Mouse (Mus musculus): ENCODE results near the gene Syngr4.
"Not testable (repeated sequence)": the region's sequence is repeated elsewhere in the genome, so short reads cannot be mapped to it uniquely, and the experiment has no call there.

Gene Syngr4

DNA sequence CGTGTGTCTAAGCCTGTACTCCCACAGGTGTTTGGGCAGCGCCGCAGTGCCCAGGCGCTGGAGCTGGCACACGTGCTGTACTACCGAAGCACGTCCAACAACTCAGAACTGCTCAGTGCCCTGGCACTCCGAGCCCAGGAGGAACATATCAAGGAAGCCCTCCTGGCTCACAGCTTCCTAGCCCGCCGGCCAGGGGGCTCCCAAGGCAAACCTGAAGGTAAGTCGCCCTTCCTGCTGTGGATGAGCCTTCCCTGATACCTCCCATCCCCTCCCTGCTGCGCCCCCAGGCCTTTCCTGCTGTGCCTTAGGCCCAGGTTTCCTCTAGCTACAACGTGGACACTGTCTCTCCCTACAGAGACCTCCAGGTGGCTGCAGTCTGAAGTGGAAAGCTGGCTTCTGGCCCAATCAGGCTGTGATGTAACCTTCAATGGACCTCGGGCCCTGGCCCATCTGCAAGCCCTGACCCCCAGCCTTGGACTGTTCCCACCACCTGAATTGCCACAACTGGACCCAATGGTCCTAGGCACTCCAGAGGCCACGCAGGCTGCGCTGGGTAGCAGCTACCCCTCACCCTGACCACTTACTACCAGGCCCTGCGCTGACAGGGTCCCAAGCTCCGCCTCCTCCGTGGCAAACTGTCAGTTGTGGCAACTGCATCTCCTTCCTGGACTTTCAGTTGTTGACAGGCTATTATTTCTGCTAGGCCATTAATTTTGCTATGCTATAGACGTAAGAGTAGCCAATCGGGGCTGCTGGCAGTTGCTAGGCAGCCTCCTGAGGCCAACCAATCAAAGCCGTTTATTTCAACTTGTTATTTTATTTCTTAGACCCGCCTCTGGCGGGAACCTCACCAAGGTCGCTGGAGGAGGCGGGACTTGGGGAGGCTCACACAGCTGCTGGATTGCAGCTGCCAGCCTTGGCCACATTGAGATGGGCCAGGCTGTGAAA, 19.8 kb upstream of the Syngr4 start:
- peak; percentile 69 for DNase-seq (ENCODE audit: low read depth, low spot score)

DNA sequence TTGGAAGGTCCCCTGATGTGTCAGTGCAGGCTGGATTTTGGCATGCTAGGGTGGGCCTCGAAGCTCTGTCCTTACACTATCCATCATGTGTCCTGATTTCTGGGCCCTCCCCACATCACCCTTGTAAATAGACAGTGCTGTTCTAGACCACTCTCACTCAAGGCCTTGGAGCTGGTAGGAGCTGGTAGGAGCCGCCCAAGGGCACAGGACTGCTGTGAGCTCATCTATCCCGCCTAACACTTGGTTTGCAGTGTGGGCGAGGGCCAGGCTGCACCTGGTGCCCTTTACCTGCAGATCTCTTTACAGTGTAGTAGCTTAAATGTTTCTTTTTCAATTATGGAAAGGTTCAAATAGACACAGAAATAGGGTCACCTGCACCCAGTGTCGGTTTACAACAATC, 18.5 kb upstream of the Syngr4 start:
- no peak for DNase-seq (ENCODE audit: low read depth, low spot score)

- DNase-seq (ENCODE audit: low read depth, low spot score) = no peak
These were observed 17.6 kb upstream of the Syngr4 start for GRCm38 (mm10) chr7:45914067-45914466.

- no peak for DNase-seq (ENCODE audit: low read depth, low spot score)
These were observed 12.6 kb upstream of the Syngr4 start for GRCm38 (mm10) chr7:45909145-45909544.

- no peak for DNase-seq (ENCODE audit: low read depth, low spot score)
These were observed 11.9 kb upstream of the Syngr4 start for GRCm38 (mm10) chr7:45908384-45908783.

- DNase-seq (ENCODE audit: low read depth, low spot score) = no peak
These were observed 10.1 kb upstream of the Syngr4 start for GRCm38 (mm10) chr7:45906622-45907021.

DNA sequence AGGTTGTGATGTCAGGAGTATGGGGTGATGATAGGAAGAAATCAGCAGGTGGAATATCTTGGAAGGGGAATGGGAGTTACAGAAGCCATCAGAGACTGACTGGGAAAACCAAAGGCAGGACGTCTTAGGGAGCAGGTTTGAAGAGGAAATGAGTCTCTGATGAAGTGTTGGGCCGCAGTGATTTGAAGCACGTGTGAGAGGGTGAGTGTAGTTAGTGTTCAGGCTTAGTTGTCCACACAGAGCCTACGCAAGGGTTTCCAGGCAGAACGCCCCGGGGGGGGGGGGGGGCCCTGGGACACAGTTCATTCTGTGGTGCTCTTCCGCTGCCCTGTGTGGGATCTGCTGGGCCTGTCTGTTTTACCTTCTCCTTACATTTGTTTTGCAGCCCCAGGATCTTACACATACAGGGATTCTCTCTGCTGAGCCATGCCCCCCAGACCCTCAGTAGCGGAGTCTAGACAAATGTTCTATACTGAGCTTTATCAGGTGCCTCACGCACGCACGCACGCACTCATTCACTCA, 6.0 kb upstream of the Syngr4 start:
- DNase-seq (ENCODE audit: low read depth, low spot score) = peak; percentile 54

DNA sequence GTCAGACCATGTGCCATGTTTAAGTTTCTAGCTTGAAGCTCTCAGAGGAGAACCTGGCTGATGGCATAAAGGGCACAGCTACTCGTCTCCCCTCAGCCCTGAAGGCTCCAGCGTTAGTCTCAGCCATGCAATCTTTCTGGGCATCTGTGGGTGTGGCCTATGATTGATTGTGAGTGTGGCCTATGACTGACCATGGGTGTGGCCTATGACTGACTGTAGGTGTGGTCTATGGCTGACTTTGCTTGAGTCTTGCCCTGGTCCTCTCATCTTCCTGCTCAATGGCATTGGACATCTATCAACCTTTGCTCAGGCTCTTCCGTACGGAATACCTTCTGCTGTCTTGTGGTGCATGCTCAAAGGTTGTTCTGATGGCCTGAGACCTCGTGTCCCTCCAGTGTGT, 5.0 kb upstream of the Syngr4 start:
- peak; percentile 84 for DNase-seq (ENCODE audit: low read depth, low spot score)

GRCm38 (mm10) chr7:45898125-45898524, 1.6 kb upstream of the Syngr4 start:
- DNase-seq (ENCODE audit: low read depth, low spot score) = peak; percentile 70

DNA sequence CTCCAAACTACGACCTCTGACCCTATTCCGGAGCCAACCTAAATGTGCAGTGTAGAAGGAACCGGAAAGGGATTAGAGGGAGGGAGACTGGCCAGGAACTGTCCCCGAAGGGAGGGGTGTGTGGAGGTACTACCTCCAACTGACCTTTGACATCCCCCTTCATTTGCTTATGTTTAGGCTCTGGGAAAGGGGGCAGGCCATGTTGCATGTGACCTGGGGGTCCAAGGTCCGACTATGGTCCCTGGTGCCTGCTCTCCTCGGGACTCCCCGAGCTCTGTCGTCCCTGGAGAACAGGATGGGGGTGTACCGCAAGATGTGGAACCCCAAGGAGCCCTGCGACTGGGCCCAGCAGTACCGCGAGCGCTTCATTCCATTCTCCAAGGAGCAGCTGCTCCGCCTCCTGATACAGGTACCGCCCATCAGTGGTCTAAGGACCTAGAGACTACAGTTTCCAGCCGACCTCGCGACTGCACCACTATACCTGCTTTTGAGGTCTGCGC, 794 bp upstream of the Syngr4 start:
- peak; percentile 89 for DNase-seq (ENCODE audit: low read depth, low spot score)

DNA sequence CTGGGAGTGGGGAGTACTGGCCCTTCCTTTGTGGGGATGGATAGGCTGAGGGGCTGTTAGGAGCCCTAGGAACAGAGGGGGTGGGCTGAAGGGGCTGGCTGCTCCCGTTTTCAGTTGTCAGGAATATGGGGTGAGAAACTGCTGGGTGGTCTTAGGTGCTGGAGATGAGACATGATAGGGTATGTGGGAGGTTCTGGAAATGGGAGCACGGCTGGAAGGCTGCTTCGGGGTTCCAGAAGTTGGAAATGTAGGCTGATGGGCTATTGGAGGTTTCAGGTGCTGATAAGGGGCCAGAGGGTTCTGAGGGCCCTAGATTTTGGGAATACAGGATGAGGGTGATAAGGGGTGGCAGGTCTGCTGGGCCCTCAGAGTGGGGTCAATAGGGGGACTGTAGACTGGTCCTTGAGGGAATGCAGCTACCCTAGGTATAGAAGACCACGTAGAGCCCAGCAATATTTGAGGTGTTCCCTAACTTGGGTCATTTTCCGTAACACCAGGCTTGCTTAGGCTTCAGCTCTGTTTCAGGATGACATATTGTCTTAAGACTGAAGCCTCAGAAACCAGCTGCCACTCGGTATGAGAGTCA, 490 bp downstream of the Syngr4 start:
- DNase-seq (ENCODE audit: low read depth, low spot score) = no peak

DNA sequence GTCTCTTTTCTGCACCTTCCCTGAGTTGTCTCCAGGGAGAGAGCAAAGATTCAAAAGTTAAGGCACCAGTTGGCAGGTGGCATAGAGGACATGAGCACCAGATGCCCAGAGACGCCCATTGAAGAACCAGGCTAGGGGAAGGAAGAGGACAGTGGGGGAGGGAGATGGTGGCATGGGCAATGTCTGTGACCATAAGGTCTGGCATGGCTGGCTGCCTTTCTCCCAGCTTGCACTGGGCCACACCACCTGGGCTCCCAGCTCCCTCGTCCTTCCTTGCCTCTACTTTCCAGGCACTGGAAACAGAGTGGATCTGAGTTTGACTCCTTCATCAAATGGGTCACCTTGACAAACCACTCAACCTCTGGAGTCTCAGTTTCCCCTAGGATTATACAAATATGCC, 3.9 kb downstream of the Syngr4 start:
- DNase-seq (ENCODE audit: low read depth, low spot score) = no peak

GRCm38 (mm10) chr7:45887246-45887645, 9.3 kb downstream of the Syngr4 start:
- DNase-seq (ENCODE audit: low read depth, low spot score) = no peak

DNA sequence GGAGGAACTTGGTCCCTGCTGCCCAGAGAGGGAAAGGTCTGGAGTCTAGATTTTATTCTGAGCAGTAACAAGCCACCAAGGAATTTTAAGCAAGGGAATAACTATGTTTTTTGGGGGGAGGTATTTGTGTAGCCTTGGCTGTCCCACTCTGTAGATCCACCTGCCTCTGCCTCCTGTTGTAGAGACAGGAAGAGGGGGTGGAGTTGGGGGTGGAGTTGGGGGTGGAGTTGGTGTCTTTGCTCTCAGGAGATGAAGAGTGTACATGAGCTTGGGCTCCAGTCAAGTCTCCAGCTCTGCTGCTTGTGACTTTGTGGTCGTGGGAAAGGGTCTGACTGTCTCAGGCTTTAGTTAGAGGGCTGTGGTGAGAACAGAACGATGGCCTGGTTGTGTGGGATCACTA, 15.5 kb downstream of the Syngr4 start:
- DNase-seq (ENCODE audit: low read depth, low spot score) = peak; percentile 34

DNA sequence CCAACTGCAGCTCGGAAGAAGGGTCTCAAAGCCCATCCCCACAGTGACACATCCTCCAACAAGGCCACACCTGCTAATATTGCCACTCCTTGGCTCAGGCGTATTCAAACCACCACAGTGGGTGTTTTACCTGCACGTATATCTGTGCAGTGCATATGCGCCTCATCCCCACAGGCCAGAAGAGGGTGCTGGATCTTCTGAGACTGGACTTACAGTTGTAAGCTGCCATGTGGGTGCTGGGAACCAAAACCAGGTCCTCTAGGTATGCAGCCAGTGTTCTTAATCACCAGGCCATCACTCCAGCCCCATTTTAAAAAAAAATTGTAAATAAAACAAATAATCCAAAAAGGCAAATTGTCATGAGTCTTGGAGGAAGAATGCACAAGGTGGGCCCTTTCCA, 16.0 kb downstream of the Syngr4 start:
- no peak for DNase-seq (ENCODE audit: low read depth, low spot score)

DNA sequence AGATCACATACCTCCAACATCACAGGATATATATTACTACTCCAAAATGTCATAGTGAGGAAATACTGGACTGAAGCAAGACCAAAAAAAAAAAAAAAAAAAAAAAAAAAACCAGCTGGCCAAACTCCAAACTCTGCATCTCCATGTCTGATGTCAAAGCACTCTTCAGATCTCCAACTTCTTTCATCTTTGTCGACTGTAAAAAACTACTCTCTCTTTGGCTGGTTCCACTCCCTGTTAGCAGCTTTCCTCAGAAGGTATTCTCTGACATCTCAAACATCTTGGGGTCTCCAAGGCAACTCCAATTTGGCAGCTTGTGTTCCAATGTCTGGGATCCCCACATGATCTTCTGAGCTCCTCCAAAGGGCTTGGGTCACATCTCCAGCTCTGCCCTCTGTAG, 18.2 kb downstream of the Syngr4 start, which contains the start of gene Grin2d:
Gene Grin2d, minus strand, starts transcription at position 101 of the 400 bp plus-strand sequence.
- DNase-seq (ENCODE audit: low read depth, low spot score) = not testable (repeated sequence)

- no peak for DNase-seq (ENCODE audit: low read depth, low spot score)
These were observed 19.6 kb downstream of the Syngr4 start for GRCm38 (mm10) chr7:45876895-45877294.

- DNase-seq (ENCODE audit: low read depth, low spot score) = peak; percentile 35
These were observed 23.2 kb downstream of the Syngr4 start for GRCm38 (mm10) chr7:45873061-45873947.

DNA sequence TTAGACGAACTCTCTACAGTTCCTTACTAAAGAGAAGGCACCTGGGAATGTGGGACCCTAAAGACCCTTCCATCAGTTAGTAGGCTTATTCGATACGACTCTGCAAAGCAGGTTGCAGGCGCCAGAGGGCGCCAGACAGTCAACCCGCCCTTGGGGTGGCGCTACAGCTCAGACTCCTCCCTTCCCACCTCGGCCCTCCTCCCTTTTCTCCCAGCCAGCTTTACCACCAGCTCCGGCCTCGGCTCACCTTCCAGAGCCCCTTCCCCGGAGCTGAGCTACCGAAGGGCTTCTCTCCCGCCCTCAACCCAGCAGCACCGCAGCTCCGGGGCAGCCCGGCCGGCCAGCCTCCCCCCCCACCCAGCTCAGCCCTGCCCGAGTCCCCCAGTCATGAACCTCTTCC, 23.9 kb downstream of the Syngr4 start, which contains the start of gene Kdelr1:
Gene Kdelr1, plus strand, starts transcription at position 149 of the 400 bp plus-strand sequence.
- DNase-seq (ENCODE audit: low read depth, low spot score) = peak; percentile 88

DNA sequence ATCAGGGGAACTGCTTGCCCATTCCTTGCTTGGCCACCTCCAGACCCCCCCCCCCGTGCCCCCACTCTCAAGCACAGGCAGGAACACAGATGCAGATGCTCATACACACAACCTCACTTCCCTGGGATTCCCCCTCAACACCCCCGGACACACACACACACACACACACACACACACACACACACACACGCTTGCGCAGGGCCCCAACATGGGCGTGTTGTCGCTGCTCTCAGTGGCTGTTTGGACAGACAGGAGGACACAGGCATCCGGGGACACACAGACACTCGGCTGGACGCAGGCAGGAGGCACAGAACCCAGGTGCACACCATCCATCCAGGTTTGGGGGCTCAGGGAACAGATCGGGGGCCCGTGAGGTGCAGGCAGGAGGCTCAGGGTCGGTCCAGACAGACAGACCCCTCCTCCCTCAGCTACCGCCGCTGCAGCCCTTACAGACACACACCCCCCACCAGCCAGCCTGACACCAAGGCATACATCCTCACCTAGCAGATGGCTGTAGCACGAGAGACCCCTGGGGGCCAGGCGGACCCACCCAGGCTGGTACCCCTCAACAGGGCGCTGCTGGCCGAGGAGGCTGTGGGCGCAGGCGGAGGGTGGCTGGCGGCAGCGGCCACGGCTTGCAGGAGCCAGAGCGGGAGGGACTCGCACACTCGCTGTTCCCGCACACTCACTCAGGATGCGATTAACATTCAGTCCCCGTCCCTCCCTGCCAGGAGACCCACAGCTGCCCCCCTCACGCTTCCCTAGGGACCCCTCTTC, 26.0 kb downstream of the Syngr4 start:
- no peak for DNase-seq (ENCODE audit: low read depth, low spot score)

DNA sequence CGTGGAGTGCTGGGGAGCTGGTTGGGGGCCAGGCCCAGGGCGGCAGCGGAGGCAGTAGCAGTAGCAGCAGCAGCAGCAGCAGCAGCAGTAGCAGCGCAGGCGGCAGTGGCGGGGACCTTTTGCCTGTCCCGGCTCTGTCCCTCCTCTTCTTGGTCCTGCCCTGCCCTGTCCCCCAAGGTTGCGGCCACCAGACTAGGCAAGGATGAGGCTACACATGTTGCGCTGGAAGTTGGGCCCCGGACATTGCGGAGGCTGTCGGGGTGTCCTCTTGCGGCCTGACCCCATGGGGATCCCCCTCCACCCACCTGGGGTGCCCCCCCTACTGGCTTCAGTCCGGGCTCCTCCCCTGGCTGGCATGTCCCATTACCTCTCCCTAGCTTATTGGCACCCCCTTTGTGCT, 26.7 kb downstream of the Syngr4 start:
- no peak for DNase-seq (ENCODE audit: low read depth, low spot score)
